Mouse (Mus musculus): Measurements from ENCODE around the gene Reg4. TPM values are rescaled to one million over a fixed set of nuclear protein-coding genes. Genes with fewer than 3 reads are reported as not detected.

Gene Reg4
- polyA plus RNA-seq, 1 experiment, result not detected

GRCm38 (mm10) chr3:98249378-98249777 lies 27.4 kb downstream of the Reg4 start:
- Histone ChIP-seq H3K27ac (ENCODE audit: insufficient read depth, low read depth, low read length) (no peak overlapping the region), H3K27me3 (replicated peaks; ENCODE audit: control insufficient read depth, insufficient read depth, low read length) (no peaks in the 10 kb centered on the region), H3K36me3 (ENCODE audit: control insufficient read depth, insufficient read depth, low read length) (no peaks in the 10 kb centered on the region), H3K4me1 (ENCODE audit: control insufficient read depth, insufficient read depth, low read length) (peaks cover 6% of the 10 kb centered on the region), H3K4me3 (ENCODE audit: insufficient read depth, low read depth, low read length) (no peak overlapping the region)
- WGBS, result 86% methylated on average over 2 of the region's 2 CpGs
- no peak for DNase-seq
- no peak for TF ChIP-seq CTCF (conservative IDR thresholded peaks at IDR 0.05; ENCODE audit: insufficient read depth, insufficient read length, low read depth, low read length)
- no peak for TF ChIP-seq POLR2A (IDR thresholded peaks at IDR 0.05; ENCODE audit: low read depth, low read length)

- Histone ChIP-seq H3K4me3 (ENCODE audit: insufficient read depth, low read depth, low read length) (no peak overlapping the region), H3K4me1 (ENCODE audit: control insufficient read depth, insufficient read depth, low read length) (peaks cover 12% of the 10 kb centered on the region), H3K36me3 (ENCODE audit: control insufficient read depth, insufficient read depth, low read length) (no peaks in the 10 kb centered on the region), H3K27ac (ENCODE audit: insufficient read depth, low read depth, low read length) (no peak overlapping the region), H3K27me3 (replicated peaks; ENCODE audit: control insufficient read depth, insufficient read depth, low read length) (no peaks in the 10 kb centered on the region)
- TF ChIP-seq POLR2A (IDR thresholded peaks at IDR 0.05; ENCODE audit: low read depth, low read length) (no peak), CTCF (conservative IDR thresholded peaks at IDR 0.05; ENCODE audit: insufficient read depth, insufficient read length, low read depth, low read length) (no peak)
- WGBS, result 69% methylated on average over 11 of the region's 11 CpGs
- DNase-seq, result no peak
These were observed 28.0 kb downstream of the Reg4 start for GRCm38 (mm10) chr3:98249833-98250448.

GRCm38 (mm10) chr3:98254059-98254458 lies 32.1 kb downstream of the Reg4 start:
- DNase-seq, result no peak
- no peak overlapping the region for H3K27ac ChIP-seq (ENCODE audit: insufficient read depth, low read depth, low read length)
- TF ChIP-seq POLR2A (IDR thresholded peaks at IDR 0.05; ENCODE audit: low read depth, low read length), result no peak
- no peak for TF ChIP-seq CTCF (conservative IDR thresholded peaks at IDR 0.05; ENCODE audit: insufficient read depth, insufficient read length, low read depth, low read length)

DNA sequence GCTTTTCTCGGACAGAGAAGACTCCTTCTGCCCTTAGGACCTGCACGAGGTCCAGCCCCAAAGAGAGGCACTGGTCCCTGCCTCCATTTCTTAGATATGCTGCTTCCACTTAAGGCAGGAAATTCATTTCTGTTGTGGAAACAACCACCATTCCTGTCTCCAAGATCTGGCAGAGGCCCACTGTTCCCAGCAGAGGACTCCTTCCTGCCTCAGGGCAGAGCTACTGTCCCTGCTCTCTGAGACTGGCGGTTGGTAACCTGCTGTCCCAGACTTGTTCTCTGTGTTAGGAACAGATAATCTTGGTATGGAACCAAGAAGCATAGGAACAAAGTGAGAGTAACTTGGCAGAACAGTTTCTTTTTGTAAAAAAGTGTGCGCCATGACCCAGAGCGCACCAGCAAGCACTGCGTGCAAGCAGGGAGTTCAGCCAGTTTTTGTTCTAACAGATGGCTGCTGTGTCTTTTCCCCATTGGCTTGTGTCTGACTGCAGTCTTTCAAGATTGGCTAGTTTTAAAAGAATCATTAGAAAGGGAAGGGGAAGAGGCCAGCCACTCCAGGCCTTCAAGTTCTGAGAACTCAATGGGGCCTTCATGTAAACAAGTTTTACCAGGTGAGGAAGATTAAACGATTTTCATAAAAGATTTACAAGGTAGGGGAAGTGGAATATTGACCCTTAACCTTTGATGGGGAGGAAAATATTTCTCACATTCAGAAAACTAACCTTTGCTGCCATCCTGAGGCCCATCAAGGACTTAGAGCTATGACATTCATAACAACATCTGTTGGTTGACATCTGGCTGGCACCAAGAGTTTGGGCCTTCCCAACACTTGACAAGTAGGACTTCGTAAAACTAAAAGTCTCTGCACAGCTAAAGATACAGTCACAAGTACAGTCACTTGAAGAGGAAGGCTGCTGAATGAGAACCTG lies 33.0 kb downstream of the Reg4 start:
- TF ChIP-seq POLR2A (IDR thresholded peaks at IDR 0.05; ENCODE audit: low read depth, low read length) (no peak), CTCF (conservative IDR thresholded peaks at IDR 0.05; ENCODE audit: insufficient read depth, insufficient read length, low read depth, low read length) (peak; percentile 34; the same call in 1 of the 2 replicates)

More at GRCm38 (mm10) chr3:98254059-98254458, 32.1 kb downstream of the Reg4 start:
- WGBS, result 77% methylated on average over 3 of the region's 3 CpGs
- H3K27me3 ChIP-seq (replicated peaks; ENCODE audit: control insufficient read depth, insufficient read depth, low read length), result no peaks in the 10 kb centered on the region
- peaks cover 12% of the 10 kb centered on the region for H3K4me1 ChIP-seq (ENCODE audit: control insufficient read depth, insufficient read depth, low read length)
- H3K4me3 ChIP-seq (ENCODE audit: insufficient read depth, low read depth, low read length), result no peak overlapping the region
- no peaks in the 10 kb centered on the region for H3K36me3 ChIP-seq (ENCODE audit: control insufficient read depth, insufficient read depth, low read length)

GRCm38 (mm10) chr3:98258723-98259122 lies 36.8 kb downstream of the Reg4 start:
- Histone ChIP-seq H3K4me3 (ENCODE audit: insufficient read depth, low read depth, low read length) (no peak overlapping the region), H3K27me3 (replicated peaks; ENCODE audit: control insufficient read depth, insufficient read depth, low read length) (no peaks in the 10 kb centered on the region), H3K27ac (ENCODE audit: insufficient read depth, low read depth, low read length) (no peak overlapping the region), H3K4me1 (ENCODE audit: control insufficient read depth, insufficient read depth, low read length) (peaks cover 20% of the 10 kb centered on the region), H3K36me3 (ENCODE audit: control insufficient read depth, insufficient read depth, low read length) (no peaks in the 10 kb centered on the region)
- DNase-seq, result no peak
- 77% methylated on average over 4 of the region's 4 CpGs for WGBS
- TF ChIP-seq POLR2A (IDR thresholded peaks at IDR 0.05; ENCODE audit: low read depth, low read length) (no peak), CTCF (conservative IDR thresholded peaks at IDR 0.05; ENCODE audit: insufficient read depth, insufficient read length, low read depth, low read length) (no peak)

More for the DNA sequence above, 33.0 kb downstream of the Reg4 start:
- Histone ChIP-seq H3K4me1 (ENCODE audit: control insufficient read depth, insufficient read depth, low read length) (peaks cover 12% of the 10 kb centered on the region), H3K36me3 (ENCODE audit: control insufficient read depth, insufficient read depth, low read length) (no peaks in the 10 kb centered on the region), H3K4me3 (ENCODE audit: insufficient read depth, low read depth, low read length) (no peak overlapping the region), H3K27ac (ENCODE audit: insufficient read depth, low read depth, low read length) (peak overlapping the region; percentile 74), H3K27me3 (replicated peaks; ENCODE audit: control insufficient read depth, insufficient read depth, low read length) (no peaks in the 10 kb centered on the region)
- peak; percentile 49 for DNase-seq
- WGBS, result 72% methylated on average over 8 of the region's 8 CpGs

GRCm38 (mm10) chr3:98259271-98259751 lies 37.4 kb downstream of the Reg4 start:
- TF ChIP-seq CTCF (conservative IDR thresholded peaks at IDR 0.05; ENCODE audit: insufficient read depth, insufficient read length, low read depth, low read length) (no peak), POLR2A (IDR thresholded peaks at IDR 0.05; ENCODE audit: low read depth, low read length) (no peak)
- 68% methylated on average over 5 of the region's 5 CpGs for WGBS
- no peak overlapping the region for H3K27ac ChIP-seq (ENCODE audit: insufficient read depth, low read depth, low read length)
- no peak for DNase-seq
- H3K4me3 ChIP-seq (ENCODE audit: insufficient read depth, low read depth, low read length), result no peak overlapping the region
- H3K4me1 ChIP-seq (ENCODE audit: control insufficient read depth, insufficient read depth, low read length), result peaks cover 14% of the 10 kb centered on the region
- H3K36me3 ChIP-seq (ENCODE audit: control insufficient read depth, insufficient read depth, low read length), result no peaks in the 10 kb centered on the region
- H3K27me3 ChIP-seq (replicated peaks; ENCODE audit: control insufficient read depth, insufficient read depth, low read length), result no peaks in the 10 kb centered on the region

DNA sequence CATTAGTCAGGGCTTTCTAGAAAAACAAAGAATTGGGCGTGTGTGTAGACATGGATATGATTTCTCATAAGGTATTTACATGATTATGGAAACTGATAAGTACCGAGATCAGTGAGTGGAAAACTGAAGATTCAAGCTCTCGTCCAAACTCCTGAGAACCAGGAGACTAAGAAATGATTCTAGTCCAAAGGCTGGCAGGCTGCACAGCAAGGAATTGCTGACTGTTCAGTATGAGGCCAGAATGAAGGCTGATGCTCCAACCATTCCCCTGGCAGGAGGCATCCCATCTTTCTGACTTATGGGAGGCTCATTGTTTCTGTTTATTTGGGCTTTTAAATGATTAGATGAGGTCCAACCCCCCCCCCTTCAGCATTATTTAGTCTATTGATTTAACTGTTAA lies 38.6 kb downstream of the Reg4 start:
- DNase-seq, result peak; percentile 68
- H3K4me3 ChIP-seq (ENCODE audit: insufficient read depth, low read depth, low read length), result no peak overlapping the region
- WGBS, result 69% methylated on average over 3 of the region's 3 CpGs
- no peaks in the 10 kb centered on the region for H3K27me3 ChIP-seq (replicated peaks; ENCODE audit: control insufficient read depth, insufficient read depth, low read length)
- H3K4me1 ChIP-seq (ENCODE audit: control insufficient read depth, insufficient read depth, low read length), result peaks cover 8% of the 10 kb centered on the region; the same call in 1 of the 2 replicates
- H3K27ac ChIP-seq (ENCODE audit: insufficient read depth, low read depth, low read length), result no peak overlapping the region
- no peaks in the 10 kb centered on the region for H3K36me3 ChIP-seq (ENCODE audit: control insufficient read depth, insufficient read depth, low read length)
- TF ChIP-seq CTCF (conservative IDR thresholded peaks at IDR 0.05; ENCODE audit: insufficient read depth, insufficient read length, low read depth, low read length) (no peak), POLR2A (IDR thresholded peaks at IDR 0.05; ENCODE audit: low read depth, low read length) (no peak)
